Mouse (Mus musculus) heart, adult 2 months (tissue): ENCODE data around the gene Spsb1. TPM values are rescaled to one million over a fixed set of nuclear protein-coding genes. Genes with fewer than 3 reads are reported as not detected.

Experiments used
- DNase-seq, 2 experiments: peaks; one replicate each; pipeline ENCODE4 v3.0.0; 2021
- H3K27ac ChIP-seq: fragments of 200-600 bp; 2 replicates; pipeline ENCODE4 v1.8.1; 2022
- H3K27me3 ChIP-seq: fragments of 200-500 bp; 2 replicates; pipeline ENCODE4 v1.6.1; 2012; ENCODE audit warnings: mild to moderate bottlenecking, low read length, inconsistent platforms, mixed read lengths; ENCODE audit not compliant: control insufficient read depth, insufficient read depth
- H3K36me3 ChIP-seq: fragments of 200-500 bp; 2 replicates; pipeline ENCODE4 v1.6.1; 2012; ENCODE audit warnings: low read length, inconsistent platforms; ENCODE audit not compliant: control insufficient read depth, insufficient read depth
- H3K4me1 ChIP-seq: fragments of 200-500 bp; 2 replicates; pipeline ENCODE4 v1.6.1; 2011; ENCODE audit warnings: low read length; ENCODE audit not compliant: control insufficient read depth, insufficient read depth
- H3K4me3 ChIP-seq: fragments of 200-600 bp; 2 replicates; pipeline ENCODE4 v1.8.1; 2022
- H3K79me2 ChIP-seq: fragments of 200-500 bp; replicated peaks from 2 replicates; pipeline ENCODE4 v1.6.1; 2012; ENCODE audit warnings: mild to moderate bottlenecking, inconsistent platforms, low read length, moderate library complexity, mixed read lengths; ENCODE audit not compliant: control insufficient read depth, insufficient read depth
- H3K9ac ChIP-seq: fragments of 200-500 bp; 2 replicates; pipeline ENCODE4 v1.6.1; 2012; ENCODE audit warnings: low read depth, mild to moderate bottlenecking, control low read depth, inconsistent platforms, low read length, mixed read lengths
- CTCF ChIP-seq: fragments of 200-600 bp; IDR thresholded peaks from 2 replicates; pipeline ENCODE4 v1.8.1; 2022; ENCODE audit warnings: antibody characterized with exemption, mild to moderate bottlenecking, moderate library complexity
- EP300 ChIP-seq: fragments of 200-500 bp; IDR thresholded peaks from 2 replicates; pipeline ENCODE4 v1.6.1; 2011; ENCODE audit warnings: low read depth, low read length, control low read depth; ENCODE audit not compliant: insufficient read depth
- POLR2A ChIP-seq: fragments of 200-500 bp; IDR thresholded peaks from 2 replicates; pipeline ENCODE4 v1.6.1; 2011; ENCODE audit warnings: mild to moderate bottlenecking, low read depth, low read length, control low read depth; ENCODE audit not compliant: insufficient read depth
- WGBS: fragments of 180-500 bp; shearing (Covaris S2); methylation state at CpG from one replicate; pipeline ENCODE4 v1.1.7; 2018; 5-methylcytosine and 5-hydroxymethylcytosine counted together
- intact Hi-C: fragments of 180-260 bp; cut with DNase I; formaldehyde crosslinking; loops from one replicate; pipeline ENCODE4 v1.15.1; 2025
- polyA plus RNA-seq: library from polyadenylated mRNA; depleted of rRNA; stranded (reverse); fragments of >200 nt; gene quantifications from 2 replicates; pipeline ENCODE4 v1.2.3, GENCODE M21; 2012
- total RNA-seq, 2 experiments: library from RNA; stranded (reverse); gene quantifications; 2 replicates each; pipeline ENCODE4 v1.2.3; 2021

The Spsb1 gene
- total and polyA plus RNA-seq, 3 experiments: 28.3 to 35.3 (median 32.2) TPM

GRCm38 (mm10) chr4:149975291-149975690, 20.4 kb upstream of the Spsb1 start:
- H3K36me3 ChIP-seq: no peaks in the 10 kb centered on the region
- H3K9ac ChIP-seq: no peak overlapping the region
- intact Hi-C loops: no loop called here
- TF ChIP-seq POLR2A (no peak), EP300 (no peak), CTCF (no peak)
- no peaks in the 10 kb centered on the region for H3K27me3 ChIP-seq
- no peak overlapping the region for H3K27ac ChIP-seq
- WGBS: 55% methylated on average over 8 of the region's 8 CpGs
- H3K4me1 ChIP-seq: peaks cover 11% of the 10 kb centered on the region
- no peaks in the 10 kb centered on the region for H3K79me2 ChIP-seq
- H3K4me3 ChIP-seq: no peak overlapping the region
- DNase-seq: no peak

- intact Hi-C loops: no loop called here
Observed at GRCm38 (mm10) chr4:149971393-149971792, 16.6 kb upstream of the Spsb1 start.

GRCm38 (mm10) chr4:149968526-149968925, 13.7 kb upstream of the Spsb1 start:
- no peak for DNase-seq
- Histone ChIP-seq H3K9ac (no peak overlapping the region), H3K27me3 (no peaks in the 10 kb centered on the region), H3K4me1 (0 out of 2 replicates have a peak, but pooled peaks cover 2% of the 10 kb centered on the region), H3K79me2 (no peaks in the 10 kb centered on the region), H3K27ac (no peak overlapping the region), H3K4me3 (no peak overlapping the region), H3K36me3 (no peaks in the 10 kb centered on the region)
- TF ChIP-seq CTCF (no peak), EP300 (no peak), POLR2A (no peak)
- 37% methylated on average over 6 of the region's 6 CpGs for WGBS
- intact Hi-C loops: no loop called here

More at GRCm38 (mm10) chr4:149971393-149971792, 16.6 kb upstream of the Spsb1 start:
- H3K27ac ChIP-seq: no peak overlapping the region
- H3K9ac ChIP-seq: no peak overlapping the region
- H3K4me1 ChIP-seq: peaks cover 4% of the 10 kb centered on the region; the same call in 1 of the 2 replicates
- no peaks in the 10 kb centered on the region for H3K27me3 ChIP-seq
- no peak for TF ChIP-seq POLR2A
- no peak for TF ChIP-seq CTCF
- TF ChIP-seq EP300: no peak
- no peak overlapping the region for H3K4me3 ChIP-seq
- 61% methylated on average over 9 of the region's 9 CpGs for WGBS
- DNase-seq: no peak
- H3K36me3 ChIP-seq: no peaks in the 10 kb centered on the region
- H3K79me2 ChIP-seq: no peaks in the 10 kb centered on the region

DNA sequence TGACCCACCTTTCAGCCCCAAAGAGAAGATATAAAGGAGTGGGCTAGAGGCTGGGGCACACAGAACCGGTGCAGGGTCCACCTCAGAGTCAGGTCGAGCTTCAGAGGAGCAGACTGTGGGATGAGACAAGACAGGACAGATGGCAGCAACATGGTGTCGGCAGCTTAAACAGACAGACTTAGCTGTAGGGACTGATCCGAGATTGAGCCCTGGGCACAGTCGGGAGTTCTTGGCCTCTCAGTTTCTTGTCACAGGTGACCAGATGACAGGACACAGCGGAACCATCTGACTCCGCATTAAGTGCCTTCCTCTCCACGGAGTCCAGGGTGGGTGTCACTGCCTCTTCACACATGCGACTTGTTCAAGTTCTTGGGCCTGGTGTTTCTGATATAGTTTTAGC, 12.1 kb upstream of the Spsb1 start:
- Histone ChIP-seq H3K9ac (no peak overlapping the region), H3K79me2 (no peaks in the 10 kb centered on the region), H3K4me1 (0 out of 2 replicates have a peak, but pooled peaks cover 2% of the 10 kb centered on the region), H3K36me3 (no peaks in the 10 kb centered on the region), H3K4me3 (no peak overlapping the region), H3K27ac (no peak overlapping the region), H3K27me3 (no peaks in the 10 kb centered on the region)
- TF ChIP-seq CTCF (no peak), POLR2A (no peak), EP300 (no peak)
- WGBS: 91% methylated on average over 9 of the region's 9 CpGs
- DNase-seq: no peak
- intact Hi-C loops: no loop called here

GRCm38 (mm10) chr4:149966252-149966651, 11.4 kb upstream of the Spsb1 start:
- intact Hi-C loops: no loop called here
- WGBS: 18% methylated on average over 5 of the region's 5 CpGs
- DNase-seq: peak in 1 of 2 experiments; percentile 72
- 0 out of 2 replicates have a peak, but pooled peaks cover 2% of the 10 kb centered on the region for H3K4me1 ChIP-seq
- no peak overlapping the region for H3K4me3 ChIP-seq
- H3K27me3 ChIP-seq: no peaks in the 10 kb centered on the region
- H3K36me3 ChIP-seq: no peaks in the 10 kb centered on the region
- no peak for TF ChIP-seq EP300
- TF ChIP-seq CTCF: no peak
- H3K79me2 ChIP-seq: no peaks in the 10 kb centered on the region
- H3K9ac ChIP-seq: no peak overlapping the region
- H3K27ac ChIP-seq: no peak overlapping the region

DNA sequence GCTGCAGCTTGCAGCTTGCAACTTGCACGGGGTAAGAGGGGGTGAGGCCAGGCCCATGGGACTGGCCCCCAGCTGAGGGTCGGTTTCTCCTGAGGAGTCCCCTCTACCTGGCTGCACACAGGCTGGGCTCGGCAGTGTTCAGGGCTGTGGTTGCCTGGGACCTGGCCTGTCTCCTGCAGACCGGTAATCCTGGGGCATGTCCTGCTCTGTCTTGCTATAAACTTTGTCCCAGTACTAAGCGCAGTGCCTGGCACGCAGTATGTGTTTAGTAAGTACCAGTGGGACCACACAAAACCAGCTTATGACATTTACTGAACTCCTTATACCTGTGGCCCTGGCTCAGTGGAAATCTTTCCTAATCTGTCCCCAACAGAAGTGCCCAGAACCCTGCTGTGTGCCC, 10.8 kb upstream of the Spsb1 start:
- no peaks in the 10 kb centered on the region for H3K79me2 ChIP-seq
- intact Hi-C loops: no loop called here
- no peak overlapping the region for H3K9ac ChIP-seq
- no peak overlapping the region for H3K4me3 ChIP-seq
- H3K27ac ChIP-seq: no peak overlapping the region
- DNase-seq: no peak
- H3K36me3 ChIP-seq: no peaks in the 10 kb centered on the region
- H3K27me3 ChIP-seq: no peaks in the 10 kb centered on the region
- H3K4me1 ChIP-seq: 0 out of 2 replicates have a peak, but pooled peaks cover 2% of the 10 kb centered on the region
- 76% methylated on average over 6 of the region's 6 CpGs for WGBS
- TF ChIP-seq EP300 (no peak), POLR2A (no peak), CTCF (no peak)
